Mouse (Mus musculus) ES-E14 (cell line): ENCODE measurements around the gene Cpne4.

Experiments used
- CHD2 ChIP-seq: IDR thresholded peaks from 2 replicates; pipeline ENCODE4 v1.6.1; 2014; ENCODE audit warnings: mild to moderate bottlenecking, low read depth, low read length, inconsistent platforms
- HCFC1 ChIP-seq: IDR thresholded peaks from 2 replicates; pipeline ENCODE4 v1.6.1; 2012; ENCODE audit warnings: low read length, inconsistent platforms, borderline replicate concordance; ENCODE audit not compliant: insufficient read depth

DNA sequence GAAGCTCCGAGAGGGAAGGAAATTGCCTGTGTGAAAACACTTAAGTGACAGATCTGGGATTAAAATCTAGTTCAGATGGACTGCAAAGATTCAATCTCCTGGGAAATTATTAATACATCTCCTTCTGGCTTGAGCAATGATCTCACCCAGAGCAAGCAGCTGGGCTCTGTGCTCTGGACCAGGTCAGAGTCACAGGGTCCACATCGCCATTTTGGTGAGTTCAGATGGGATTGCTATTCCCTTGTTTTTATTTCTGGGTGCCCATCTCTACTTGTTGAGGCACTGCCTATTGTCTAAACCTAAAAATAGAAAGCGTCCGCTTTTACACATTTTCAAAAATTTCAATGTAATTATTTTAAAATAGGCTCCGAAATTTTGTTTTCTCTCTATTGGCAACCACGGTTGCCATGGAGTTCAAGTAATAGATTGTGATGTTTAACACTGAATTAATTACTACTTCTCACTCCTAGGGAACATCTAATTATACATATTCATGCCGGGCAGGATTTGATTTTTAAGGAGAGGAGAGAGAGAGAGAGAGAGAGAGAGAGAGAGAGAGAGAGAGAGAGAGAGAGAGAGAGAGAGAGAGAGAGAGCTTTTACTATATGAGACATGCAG is 229.2 kb downstream of the Cpne4 start:
- no peak for TF ChIP-seq HCFC1
- no peak for TF ChIP-seq CHD2
